Mouse (Mus musculus): ENCODE data around the gene Epm2aip1.

Epm2aip1 gene

DNA sequence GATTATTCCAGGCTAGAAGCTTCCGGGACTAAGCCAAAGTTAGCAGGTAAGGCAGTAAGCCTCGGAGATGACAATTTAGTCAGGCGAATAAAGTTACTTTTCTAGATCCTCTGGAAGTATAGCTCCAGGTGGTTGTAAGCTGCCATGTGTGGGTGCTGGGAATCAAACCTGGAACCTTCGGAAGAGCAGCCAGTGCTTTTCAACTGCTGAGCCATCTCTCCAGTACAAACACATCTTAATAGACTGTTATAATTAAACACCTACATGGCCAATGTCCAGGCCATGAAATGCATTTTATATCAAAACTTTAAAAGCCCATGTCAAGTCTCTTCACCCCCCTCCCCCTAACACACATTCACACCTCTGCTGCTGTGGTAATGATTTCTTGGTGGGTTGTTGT lies 16.2 kb downstream of the Epm2aip1 start:
- no peak for DNase-seq (ENCODE audit: low read depth, low spot score)

DNA sequence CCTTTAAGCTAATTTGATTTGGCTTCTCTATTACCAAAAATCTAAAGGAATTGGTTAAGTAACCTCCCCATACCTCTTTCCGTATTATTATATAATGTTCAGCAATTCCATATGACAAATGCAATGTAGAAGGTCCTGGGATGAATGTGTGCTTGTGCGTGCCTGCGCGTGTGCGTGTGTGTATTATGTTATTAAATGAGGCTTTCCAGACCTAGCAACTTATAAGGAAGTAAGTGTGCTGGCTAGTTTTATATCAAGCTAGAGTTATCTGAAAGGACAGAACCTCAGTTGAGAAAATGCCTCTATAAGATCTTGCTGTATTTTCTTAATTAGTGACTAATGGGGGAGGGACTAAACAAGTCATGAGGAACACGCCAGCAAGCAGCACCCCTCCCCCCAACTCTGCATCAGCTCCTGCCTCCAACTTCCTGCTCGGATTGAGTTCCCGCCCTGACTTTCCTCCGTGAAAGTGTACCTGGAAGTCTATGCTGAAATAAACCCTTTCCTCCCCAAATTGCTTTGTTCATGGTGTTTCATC lies 17.6 kb downstream of the Epm2aip1 start:
- no peak for DNase-seq (ENCODE audit: low read depth, low spot score)

DNA sequence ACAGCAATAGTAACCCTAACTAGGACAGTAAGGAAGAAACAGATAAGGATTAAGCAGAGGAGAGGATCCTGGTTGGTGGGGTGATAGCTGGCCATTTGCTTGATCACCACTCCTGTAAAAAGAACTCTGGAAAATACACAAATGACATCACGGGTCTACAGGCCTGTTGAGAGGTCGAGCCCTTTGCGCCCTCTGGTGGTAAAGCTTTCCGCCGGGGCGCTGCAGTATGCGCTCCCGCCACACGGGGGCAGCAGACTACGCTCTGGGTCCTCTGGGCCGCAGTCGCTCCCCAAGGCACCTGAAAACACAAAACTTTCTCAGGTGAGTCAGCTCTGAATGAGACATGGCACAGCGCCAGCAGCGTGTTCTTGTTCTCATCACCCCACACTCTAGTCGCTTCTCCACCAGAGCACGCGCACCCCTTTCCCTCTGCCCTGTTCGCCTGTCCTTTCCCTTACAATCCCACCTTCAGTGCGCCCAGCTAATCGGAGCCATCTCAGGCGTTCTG lies 18.2 kb downstream of the Epm2aip1 start:
- DNase-seq (ENCODE audit: low read depth, low spot score): peak; percentile 88

DNA sequence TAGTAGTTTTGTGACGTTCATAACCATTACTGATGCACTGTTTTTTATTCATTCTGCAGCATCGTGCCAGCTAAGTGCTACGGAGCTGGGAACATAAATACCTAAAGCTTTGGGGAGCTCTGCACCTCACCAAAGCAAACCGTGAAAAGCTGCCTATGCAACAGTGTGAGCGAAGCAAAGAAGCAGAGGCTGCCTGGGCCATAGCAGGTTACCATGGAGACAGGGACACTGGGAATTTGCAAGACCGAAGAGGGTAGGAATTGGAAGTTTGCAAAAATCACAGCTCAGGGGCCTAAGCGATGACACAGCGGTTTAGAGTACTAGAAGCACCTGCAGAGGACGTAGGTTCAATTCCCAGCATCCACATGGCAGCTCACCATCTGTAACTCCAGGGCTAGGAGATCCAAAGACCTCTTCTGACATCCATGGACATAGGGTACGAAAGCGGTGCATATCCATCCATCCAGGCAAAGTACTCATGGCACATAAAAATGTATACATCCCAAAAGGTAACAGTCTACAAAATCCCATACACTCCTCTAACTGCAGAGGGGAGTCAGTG lies 18.9 kb downstream of the Epm2aip1 start:
- DNase-seq (ENCODE audit: low read depth, low spot score): no peak

DNA sequence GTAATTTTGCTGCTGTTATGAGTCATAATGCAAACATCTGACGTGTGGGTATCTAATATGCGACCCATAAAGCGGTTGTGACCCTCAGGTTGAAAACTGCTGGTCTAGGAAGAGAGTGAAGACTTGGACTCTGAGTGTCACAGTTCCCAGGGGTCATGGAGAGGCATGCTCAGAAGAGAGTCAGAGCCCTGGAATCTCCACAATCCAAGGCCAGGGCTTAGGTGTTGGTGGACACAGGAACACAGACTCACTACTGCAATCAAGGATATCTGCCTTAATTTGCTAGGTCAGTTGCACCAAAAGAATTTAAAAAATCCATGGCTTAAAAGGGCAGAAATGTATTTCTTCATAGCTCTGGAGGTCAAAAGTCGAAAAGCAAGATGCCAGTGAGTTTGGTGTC lies 21.5 kb downstream of the Epm2aip1 start:
- no peak for DNase-seq (ENCODE audit: low read depth, low spot score)

DNA sequence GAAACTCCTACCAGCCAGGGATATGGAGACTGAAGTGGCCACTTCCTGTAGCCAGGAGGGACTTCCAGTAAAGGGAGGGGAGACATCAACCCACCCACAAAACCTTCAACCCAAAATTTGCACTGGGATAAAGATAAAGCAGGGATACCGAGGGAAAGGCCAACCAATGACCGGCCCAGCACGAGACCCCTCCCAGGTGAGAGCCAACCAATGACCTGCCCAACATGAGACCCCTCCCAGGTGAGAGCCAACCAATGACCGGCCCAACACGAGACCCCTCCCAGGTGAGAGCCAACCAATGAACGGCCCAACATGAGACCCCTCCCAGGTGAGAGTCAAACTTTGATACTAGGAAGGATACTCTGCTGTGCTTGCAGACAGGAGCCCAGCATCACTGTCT lies 23.2 kb downstream of the Epm2aip1 start:
- no peak for DNase-seq (ENCODE audit: low read depth, low spot score)

DNA sequence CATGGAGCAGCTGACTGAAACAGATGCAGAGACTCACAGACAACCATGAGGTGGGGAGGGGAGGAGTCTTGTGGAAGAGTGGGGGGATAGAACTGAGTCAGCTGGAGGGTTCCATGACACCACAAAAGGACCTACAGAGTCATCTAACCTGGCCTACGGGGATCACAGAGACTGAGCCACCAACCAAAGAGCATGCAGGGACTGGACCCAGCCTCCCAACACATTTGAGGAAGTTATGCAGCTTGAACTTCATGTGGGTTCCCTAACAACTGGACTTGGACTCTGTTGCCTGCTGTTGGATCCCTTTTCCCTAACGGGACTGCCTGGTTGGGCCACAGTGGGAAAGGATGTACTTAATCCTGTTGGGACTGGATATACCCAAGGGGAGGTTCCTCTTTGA lies 23.6 kb downstream of the Epm2aip1 start:
- no peak for DNase-seq (ENCODE audit: low read depth, low spot score)

DNA sequence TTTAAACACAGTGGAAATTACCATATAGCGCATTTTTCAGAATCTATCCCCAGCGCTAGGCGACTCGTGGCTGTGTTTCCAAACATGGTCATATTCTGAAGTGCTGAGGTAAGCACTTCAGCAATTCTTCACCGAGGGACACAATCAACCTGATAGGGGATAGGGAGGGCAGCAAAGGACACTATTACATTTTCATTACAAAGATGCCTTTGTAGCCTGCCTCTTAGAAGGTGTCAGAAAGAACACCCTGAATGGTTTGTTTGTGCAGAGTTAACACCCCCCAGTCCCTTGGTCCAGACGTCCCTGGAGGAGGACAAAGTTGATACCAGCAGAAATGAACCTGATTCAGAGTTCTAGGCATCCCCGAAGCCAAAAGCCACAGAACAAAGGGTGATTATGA lies 24.7 kb downstream of the Epm2aip1 start:
- no peak for DNase-seq (ENCODE audit: low read depth, low spot score)

DNA sequence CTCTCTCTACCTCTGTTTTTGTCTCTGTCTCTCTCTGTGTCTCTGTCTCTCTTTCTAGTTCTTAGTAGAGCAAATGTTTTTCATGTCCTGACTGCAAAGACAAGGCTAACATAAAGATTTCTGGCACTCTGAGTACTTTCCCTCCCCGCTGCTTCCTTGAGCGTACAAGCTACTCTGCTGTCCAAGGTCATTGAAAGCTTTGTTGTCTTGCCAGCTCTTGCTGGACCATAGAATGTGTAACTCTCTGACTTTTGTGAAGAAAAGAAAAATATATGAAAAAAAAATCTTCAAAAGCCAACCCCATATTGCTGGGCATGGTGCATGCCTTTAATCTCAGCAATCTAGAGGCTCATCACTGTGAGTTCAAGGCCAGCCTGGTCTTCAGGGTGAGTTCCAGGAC lies 26.9 kb downstream of the Epm2aip1 start:
- DNase-seq (ENCODE audit: low read depth, low spot score): no peak

DNA sequence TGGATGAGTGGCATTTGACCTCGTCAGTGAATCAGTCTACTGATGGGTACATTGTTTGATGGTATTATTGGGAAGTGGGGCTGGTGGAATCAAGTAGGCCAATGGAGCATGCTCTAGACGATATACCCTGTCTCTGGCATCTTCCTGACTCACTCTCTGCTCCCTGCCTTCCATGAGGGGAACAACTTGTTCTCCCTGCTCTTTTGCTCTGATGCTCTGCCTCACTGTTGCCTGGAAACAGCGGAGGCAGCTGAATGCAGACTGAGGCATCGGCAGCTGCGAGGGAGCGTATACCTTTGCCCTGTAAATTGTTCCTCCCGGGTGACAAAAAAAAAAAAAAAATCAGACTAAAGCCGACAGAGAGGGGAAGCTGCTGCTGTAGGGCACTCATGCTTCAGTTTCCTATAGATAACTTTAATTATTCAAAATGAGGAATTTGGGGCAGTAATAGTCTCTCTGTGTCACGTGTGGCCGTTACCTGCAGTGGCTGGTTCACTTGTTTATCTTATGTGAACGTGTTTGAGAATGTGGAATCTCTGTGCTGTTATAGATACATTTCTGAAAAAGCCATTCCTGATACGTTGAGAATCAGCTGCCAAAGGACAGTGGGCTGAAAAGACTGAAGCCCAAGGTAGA lies 30.6 kb downstream of the Epm2aip1 start:
- DNase-seq (ENCODE audit: low read depth, low spot score): no peak

DNA sequence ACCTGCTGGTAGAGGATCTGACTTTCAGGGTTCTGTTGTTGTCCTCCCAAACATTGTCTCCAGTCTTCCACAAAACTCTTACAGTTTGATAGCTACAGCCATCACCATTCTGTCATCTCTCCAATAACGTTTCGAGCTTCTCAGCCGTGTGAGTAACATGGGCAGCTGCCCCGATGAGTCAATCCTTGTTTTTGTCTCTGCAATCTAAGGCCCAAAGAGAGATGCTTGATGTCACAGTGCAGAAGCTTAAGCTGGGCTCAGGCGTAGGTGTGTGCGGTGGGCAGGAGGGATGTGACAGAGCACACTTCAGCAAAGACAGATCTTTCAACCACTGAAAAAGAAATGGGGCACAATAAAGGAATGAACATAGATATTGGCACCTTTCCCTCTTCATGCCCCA lies 32.3 kb downstream of the Epm2aip1 start:
- DNase-seq (ENCODE audit: low read depth, low spot score): no peak

DNA sequence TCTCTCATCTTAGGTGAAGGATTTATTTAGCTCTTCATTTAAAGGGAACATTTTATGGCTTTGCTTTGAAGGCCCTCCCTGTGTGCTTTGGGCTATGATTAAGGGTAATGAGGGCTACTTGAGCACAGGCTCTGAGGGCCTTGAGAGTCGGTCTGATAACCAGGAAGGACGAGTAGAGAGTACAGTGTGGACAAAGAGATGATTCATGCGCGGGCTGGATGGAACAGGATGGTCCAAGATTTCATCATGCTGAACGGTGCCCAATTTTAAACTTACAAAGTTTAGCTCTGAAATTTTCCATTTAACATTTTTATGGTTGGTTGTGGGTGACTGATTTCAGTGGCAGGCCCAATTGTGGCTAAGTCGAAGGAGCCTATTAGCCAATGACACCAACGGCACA lies 34.4 kb downstream of the Epm2aip1 start:
- no peak for DNase-seq (ENCODE audit: low read depth, low spot score)

DNA sequence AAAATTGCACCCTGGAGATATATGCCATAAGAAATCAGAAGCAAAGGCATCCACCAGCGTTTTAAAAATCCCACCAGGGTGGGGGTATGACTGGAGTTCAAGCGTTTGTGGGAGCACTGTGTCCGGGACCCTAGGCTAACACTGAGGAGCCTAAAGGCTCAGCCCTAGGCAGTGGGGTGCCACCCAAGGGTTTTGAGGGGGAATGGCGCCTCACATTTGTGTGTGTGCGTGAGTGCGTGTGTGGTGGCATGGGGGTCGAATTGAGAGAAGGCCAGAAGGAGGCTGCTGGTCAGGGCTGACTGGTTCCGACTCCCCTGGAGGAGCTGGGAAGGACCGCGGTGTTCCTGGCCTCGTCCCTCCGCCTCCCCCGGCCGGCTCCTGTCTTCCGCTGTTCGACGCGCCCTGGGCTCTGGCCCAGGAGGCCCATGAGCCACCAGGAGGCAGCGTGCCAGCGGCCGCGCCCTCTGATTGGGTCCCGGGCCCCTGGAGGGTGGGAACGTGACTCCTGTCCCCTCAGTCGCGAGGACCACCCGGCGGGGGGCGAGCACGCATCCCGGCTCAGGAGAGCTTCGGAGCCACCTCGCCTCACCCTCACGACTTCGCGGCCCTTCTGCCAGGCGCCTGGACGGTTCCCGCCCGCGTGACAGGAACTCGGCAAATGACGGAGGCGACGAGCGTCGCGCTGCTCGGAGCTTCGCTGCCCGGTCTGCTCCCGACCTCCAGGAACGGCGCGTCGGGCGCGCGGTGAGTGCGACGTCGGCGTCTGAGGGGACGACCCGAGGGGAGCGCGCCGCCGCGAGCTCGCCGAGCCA lies 39.5 kb downstream of the Epm2aip1 start, which contains the start of gene Trank1:
Gene Trank1, plus strand, starts transcription at position 709 of the 812 bp plus-strand sequence.
- no peak for DNase-seq (ENCODE audit: low read depth, low spot score)

DNA sequence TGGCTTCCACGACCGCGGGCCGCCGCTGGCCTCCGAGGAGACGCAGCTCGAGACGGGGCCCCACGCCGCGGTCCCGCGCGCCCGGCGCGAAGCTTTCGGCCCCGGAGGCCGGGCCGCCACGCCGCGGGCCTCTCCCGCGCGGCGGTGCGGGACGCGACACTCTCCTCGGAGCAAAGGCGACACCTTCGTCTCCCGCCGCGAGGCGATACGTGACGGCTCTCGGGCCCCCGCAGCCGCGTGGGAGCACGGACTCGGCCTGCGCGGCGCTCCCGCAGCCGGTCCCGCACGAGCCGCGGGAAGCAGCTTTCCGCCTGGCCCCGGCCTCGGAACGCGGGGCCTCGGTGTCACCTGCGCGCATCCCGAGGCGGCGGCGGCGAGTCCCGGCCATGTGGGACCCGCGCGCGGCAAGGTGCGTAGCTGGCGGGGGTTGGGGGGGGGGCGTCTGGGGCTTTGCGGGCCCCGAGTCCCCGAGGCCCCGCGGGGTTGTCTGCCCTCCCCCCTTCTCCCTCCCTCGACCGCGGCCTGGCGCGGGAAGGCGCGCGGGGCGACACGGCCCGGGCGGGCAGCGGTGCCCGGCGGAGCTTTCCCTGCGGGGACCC lies 40.2 kb downstream of the Epm2aip1 start:
- DNase-seq (ENCODE audit: low read depth, low spot score): no peak

DNA sequence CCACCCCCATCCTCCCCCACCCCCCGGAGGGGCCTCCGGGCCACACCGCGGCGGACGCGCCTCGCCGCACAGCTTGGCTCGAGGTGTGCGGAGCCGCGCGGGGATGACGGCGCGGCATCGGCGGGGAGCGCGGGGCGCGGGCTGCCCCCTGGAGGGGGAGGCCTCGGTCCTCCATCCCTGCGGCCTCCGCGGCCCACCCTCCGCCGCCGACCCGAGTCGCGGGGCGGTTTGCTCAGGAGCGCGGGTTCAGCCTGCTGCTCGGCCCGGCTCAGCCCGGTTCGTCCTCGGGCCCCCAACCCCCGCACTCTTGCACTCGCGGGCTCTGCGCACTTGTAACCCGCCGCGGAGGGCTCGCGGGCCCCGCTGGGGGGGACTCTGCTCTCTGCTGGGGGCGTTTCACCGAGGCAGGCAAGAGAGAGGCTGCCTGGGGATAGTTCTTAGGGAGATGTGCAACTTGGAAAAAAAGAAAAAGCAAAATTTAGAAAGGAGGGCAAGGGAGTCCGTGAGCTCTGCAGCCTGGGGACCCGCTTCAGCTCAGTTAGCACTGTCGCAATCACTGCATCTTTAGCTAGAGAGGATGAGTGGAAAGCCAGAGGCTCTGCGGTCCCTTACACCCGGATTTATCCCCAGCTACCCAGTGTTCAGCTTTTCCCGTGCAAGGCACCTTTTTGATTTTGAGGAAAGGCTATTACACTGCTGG lies 40.9 kb downstream of the Epm2aip1 start:
- DNase-seq (ENCODE audit: low read depth, low spot score): no peak

DNA sequence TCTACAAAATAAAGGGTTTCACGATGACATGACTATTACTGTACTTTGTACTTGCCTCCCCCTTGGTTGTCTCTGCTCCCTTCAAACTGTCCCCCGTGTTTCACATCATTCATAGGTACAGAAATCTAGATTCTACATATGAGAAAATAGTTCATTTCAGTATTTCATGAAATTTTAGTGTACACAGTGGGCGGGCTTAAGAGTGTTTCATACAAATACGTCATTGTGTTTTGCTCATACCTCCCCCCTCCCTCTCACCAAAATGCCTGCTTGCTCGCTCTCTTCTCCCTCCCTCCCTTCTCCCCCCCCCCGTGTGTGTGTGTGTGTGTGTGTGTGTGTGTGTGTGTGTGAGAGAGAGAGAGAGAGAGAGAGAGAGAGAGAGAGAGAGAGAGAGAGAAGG lies 41.6 kb downstream of the Epm2aip1 start:
- no peak for DNase-seq (ENCODE audit: low read depth, low spot score)

DNA sequence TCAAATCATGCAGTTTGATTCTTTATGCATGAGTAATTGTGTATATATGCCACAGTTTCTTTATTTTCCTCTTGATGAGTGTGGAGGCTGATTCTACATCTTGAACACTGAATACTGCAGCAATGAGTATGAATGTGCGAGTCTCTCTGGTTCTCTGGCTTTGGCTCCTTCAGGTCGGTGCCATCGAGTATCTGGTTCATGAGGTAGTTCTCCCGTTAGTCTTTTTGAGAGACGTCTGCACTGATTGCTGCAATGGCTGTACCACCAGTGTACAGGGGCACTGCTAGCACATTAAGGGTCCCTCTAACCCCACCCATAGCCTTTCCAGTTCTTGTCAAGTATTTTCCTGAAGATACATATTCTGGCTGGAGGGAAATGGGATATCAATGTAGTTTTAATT lies 42.1 kb downstream of the Epm2aip1 start:
- no peak for DNase-seq (ENCODE audit: low read depth, low spot score)

DNA sequence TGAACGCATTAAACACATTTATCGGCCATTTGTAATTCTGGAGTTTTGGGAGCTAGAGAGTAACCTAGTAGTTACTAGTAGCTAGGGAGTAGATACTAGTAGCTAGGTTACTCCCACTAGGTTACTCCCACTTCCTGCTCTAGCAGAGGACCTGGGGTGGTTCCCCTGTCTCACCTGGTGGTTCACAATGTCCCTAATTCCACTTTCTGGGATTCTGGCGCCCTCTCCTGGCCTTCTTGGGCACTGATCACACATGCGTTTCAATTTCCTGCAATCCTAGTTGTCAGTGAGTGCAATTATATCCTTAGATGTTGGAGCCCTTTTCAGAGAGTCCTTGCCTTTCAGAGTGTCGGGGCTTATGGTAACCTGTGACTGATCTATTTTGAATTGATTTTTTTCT lies 42.5 kb downstream of the Epm2aip1 start:
- DNase-seq (ENCODE audit: low read depth, low spot score): peak; percentile 58

DNA sequence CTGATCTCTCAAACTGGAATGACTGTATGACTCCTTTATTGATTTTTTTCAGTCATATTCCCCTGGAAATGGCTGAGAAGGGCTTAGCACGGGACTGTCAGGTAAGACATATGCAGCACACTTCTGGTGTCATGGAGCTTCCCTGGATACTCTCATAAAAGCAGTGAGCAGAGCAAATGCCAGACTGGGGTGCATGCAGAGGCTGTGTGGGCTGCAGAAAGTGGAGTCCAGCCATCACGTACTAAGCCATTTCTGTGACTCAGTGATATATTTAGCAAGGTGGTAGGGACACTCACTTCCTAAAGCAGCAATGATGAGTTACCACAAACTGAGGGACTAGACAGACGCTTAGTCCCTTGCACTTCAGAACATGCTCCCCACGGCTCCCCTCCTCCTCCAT lies 49.2 kb downstream of the Epm2aip1 start:
- no peak for DNase-seq (ENCODE audit: low read depth, low spot score)

DNA sequence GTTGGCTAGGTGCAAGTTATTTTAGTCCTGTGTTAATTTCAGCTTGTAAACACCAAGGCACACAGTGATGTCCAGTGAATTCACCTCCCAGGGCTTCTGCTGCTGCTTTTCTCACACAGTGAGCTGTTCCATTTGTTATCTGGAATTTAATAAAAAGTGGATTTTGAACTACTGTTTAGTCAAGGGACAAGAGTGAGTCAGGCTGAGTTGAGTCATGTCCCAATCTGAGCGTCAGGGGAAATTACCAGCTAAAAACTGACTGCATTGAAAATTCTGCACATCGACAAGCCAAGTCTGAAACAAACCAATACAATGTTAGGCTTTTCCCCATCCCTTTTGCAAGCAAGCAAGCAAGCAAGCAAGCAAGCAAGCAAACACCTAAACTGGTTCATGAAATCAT lies 53.2 kb downstream of the Epm2aip1 start:
- no peak for DNase-seq (ENCODE audit: low read depth, low spot score)
